Mouse (Mus musculus) heart, adult 9 months (tissue): ENCODE data around the gene Grtp1.

ENCODE experiments used
- DNase-seq, 2 experiments: peaks; one replicate each; pipeline ENCODE4 v3.0.0; 2022; ENCODE audit warnings: low spot score in 2 of 2

Grtp1 gene

GRCm38 (mm10) chr8:13205311-13205710 lies 4.9 kb upstream of the Grtp1 start:
- no peak for DNase-seq

GRCm38 (mm10) chr8:13204371-13205140 lies 4.1 kb upstream of the Grtp1 start:
- DNase-seq, result no peak

- no peak for DNase-seq
These were observed 3.1 kb upstream of the Grtp1 start for GRCm38 (mm10) chr8:13203472-13203871.

GRCm38 (mm10) chr8:13202806-13203205 lies 2.4 kb upstream of the Grtp1 start:
- DNase-seq, result no peak

GRCm38 (mm10) chr8:13202041-13202440 lies 1.6 kb upstream of the Grtp1 start:
- DNase-seq, result no peak

- DNase-seq, result no peak
These were observed 554 bp upstream of the Grtp1 start for GRCm38 (mm10) chr8:13201013-13201334.

- no peak for DNase-seq
These were observed 897 bp downstream of the Grtp1 start for GRCm38 (mm10) chr8:13199385-13200061.

- DNase-seq, result no peak
These were observed 2.9 kb downstream of the Grtp1 start for GRCm38 (mm10) chr8:13197493-13197892.

- no peak for DNase-seq
These were observed 5.6 kb downstream of the Grtp1 start for GRCm38 (mm10) chr8:13194818-13195217.

GRCm38 (mm10) chr8:13190235-13190634 lies 10.2 kb downstream of the Grtp1 start:
- DNase-seq, result no peak

- no peak for DNase-seq
These were observed 11.6 kb downstream of the Grtp1 start for GRCm38 (mm10) chr8:13188857-13189256.

GRCm38 (mm10) chr8:13188052-13188555 lies 12.3 kb downstream of the Grtp1 start:
- no peak for DNase-seq

- DNase-seq, result no peak
These were observed 12.8 kb downstream of the Grtp1 start for GRCm38 (mm10) chr8:13187638-13188037.

GRCm38 (mm10) chr8:13187229-13187628 lies 13.2 kb downstream of the Grtp1 start:
- DNase-seq, result no peak

- DNase-seq, result no peak
These were observed 13.6 kb downstream of the Grtp1 start for GRCm38 (mm10) chr8:13186819-13187218.

GRCm38 (mm10) chr8:13181691-13181976 lies 18.8 kb downstream of the Grtp1 start:
- no peak for DNase-seq

- no peak for DNase-seq
These were observed 19.3 kb downstream of the Grtp1 start for GRCm38 (mm10) chr8:13180911-13181690.

- no peak for DNase-seq
These were observed 20.0 kb downstream of the Grtp1 start for GRCm38 (mm10) chr8:13180408-13180807.

GRCm38 (mm10) chr8:13179948-13180347 lies 20.5 kb downstream of the Grtp1 start:
- DNase-seq, result no peak

- no peak for DNase-seq
These were observed 20.9 kb downstream of the Grtp1 start for GRCm38 (mm10) chr8:13179482-13179881.

- no peak for DNase-seq
These were observed 22.3 kb downstream of the Grtp1 start for GRCm38 (mm10) chr8:13178137-13178536.

- DNase-seq, result no peak
These were observed 23.1 kb downstream of the Grtp1 start for GRCm38 (mm10) chr8:13177173-13177852.
